Mouse (Mus musculus) embryonic fibroblast, embryonic 13.5 days (primary cell): ENCODE results near the gene Lyrm7. TPM values are rescaled to one million over a fixed set of nuclear protein-coding genes. Genes with fewer than 3 reads are reported as not detected.

Experiments used
- H3K27ac ChIP-seq: 2 replicates; pipeline ENCODE4 v1.5.1; 2012; ENCODE audit warnings: low read length, control low read depth, inconsistent platforms; ENCODE audit not compliant: insufficient read depth
- H3K4me1 ChIP-seq: 2 replicates; pipeline ENCODE4 v1.6.1; 2011; ENCODE audit warnings: low read length; ENCODE audit not compliant: control insufficient read depth, insufficient read depth
- H3K4me3 ChIP-seq: 2 replicates; pipeline ENCODE4 v1.5.1; 2011; ENCODE audit warnings: mild to moderate bottlenecking, control low read depth, low read length; ENCODE audit not compliant: insufficient read depth
- CTCF ChIP-seq: IDR thresholded peaks from 2 replicates; pipeline ENCODE4 v1.5.1; 2011; ENCODE audit warnings: mild to moderate bottlenecking, control low read depth, low read length, moderate library complexity, borderline replicate concordance; ENCODE audit not compliant: insufficient read depth
- POLR2A ChIP-seq: IDR thresholded peaks from 2 replicates; pipeline ENCODE4 v1.6.1; 2011; ENCODE audit warnings: low read depth, mild to moderate bottlenecking, control low read depth, low read length, moderate library complexity
- polyA plus RNA-seq: library from polyadenylated mRNA; stranded (reverse); fragments of >200 nt; gene quantifications from 2 replicates; pipeline ENCODE4 v1.2.4, GENCODE M21; 2011; ENCODE audit warnings: low read depth; ENCODE audit not compliant: missing spikeins, insufficient read length

The Lyrm7 gene
- polyA plus RNA-seq, 1 experiment, result 15.9 TPM

DNA sequence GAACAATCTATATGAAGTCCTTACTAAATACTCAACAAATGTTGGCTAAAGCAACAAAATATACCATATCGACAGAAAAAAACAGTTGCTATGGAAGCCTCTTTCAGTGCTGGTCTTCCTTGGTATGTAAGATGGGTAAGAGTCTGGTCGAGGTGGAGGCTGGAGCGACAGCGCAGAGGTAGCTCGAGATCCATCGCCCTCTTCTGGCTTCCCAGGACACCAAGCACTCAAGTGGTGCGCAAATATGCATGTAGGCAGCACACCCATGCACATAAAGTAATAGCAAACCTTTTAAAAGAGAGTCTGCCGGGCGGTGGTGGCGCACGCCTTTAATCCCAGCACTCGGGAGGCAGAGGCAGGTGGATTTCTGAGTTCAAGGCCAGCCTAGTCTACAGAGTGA lies 9.1 kb downstream of the Lyrm7 start:
- no peaks in the 10 kb centered on the region for H3K4me1 ChIP-seq
- no peak overlapping the region for H3K4me3 ChIP-seq
- no peak for TF ChIP-seq CTCF
- no peak for TF ChIP-seq POLR2A
- H3K27ac ChIP-seq, result no peak overlapping the region

DNA sequence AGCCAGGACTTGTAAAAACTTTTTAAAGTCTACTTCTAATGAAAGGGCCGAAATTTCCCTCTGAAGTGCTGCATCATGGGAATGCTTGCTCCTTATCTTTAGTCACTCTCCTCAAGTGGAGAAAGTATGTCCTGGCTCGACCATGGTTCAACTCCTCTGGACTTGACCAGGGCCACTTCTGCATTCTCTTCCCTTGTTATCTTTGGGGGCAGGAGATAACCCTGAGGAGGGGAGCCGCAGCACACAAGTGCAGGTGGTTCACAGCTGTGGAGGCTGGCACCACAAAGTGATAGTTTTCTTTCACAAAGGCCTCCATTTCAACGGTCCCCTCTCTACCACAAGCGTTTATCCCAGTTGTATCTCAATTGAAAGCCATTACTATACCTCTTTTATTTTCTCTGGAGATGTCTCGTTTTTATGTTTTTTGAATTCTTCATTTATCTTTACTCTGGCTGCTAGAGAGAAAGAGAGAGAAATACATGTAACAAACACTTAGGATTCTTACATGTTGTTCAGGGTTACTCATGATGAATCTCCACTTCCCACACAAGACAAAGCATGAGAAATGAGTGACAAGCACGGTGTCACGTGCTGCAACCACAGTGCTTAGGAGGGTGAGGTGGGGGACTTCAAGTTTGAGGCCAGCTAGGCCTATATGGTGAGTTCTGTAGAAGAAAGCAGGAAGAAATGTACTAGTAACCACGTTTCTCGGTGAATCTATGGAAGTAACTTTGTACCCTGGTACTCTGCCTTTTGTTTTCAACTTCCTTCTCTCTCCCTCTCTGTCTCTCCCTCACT lies 10.6 kb downstream of the Lyrm7 start:
- TF ChIP-seq POLR2A (no peak), CTCF (no peak)
- Histone ChIP-seq H3K27ac (no peak overlapping the region), H3K4me3 (no peak overlapping the region), H3K4me1 (no peaks in the 10 kb centered on the region)

DNA sequence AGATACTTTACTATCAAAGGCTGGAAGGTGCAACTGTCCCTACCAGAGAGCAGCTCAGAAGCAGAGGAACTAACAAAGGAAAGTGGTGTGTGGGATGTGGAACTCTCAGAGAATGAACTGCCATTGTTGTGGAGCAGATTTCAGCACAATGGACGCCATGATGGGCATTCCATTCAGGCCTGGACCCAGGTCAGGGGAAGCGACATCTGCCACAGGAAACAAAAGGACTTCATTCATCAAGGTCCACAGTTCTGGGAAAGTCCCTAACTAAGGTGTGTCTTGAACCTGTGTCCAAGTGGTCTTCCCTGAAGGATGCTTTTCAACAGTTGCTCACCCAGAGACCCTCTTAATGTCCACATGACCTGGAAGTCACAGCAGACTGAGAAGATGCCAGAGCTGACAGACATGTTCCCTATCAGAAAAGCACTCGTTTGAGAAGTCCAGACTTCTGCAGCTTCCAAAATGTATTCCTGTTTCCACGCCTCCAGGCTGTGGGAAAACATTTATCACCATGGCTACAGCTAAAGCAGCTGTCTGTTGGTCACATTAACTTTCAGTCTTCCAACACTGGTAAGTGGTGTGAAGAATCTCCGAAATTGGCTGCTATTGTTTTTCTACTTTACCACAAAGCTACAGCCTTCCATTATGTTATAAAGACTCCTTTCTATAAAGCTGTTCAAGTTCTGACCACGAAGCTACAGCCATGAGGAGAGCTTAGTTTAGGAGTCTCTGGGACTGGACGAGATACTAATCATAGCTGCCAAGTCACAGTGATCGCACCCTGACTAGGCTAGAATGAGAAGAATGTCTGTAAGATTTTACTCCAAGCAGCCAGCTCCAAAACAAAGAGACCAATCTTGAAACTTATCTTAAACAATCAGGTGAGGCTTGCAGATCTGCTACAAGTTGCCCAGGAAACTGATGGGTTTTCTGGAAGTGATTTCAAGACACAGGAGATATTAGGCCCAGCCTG lies 15.0 kb downstream of the Lyrm7 start:
- no peaks in the 10 kb centered on the region for H3K4me1 ChIP-seq
- TF ChIP-seq CTCF (no peak), POLR2A (no peak)
- no peak overlapping the region for H3K4me3 ChIP-seq
- H3K27ac ChIP-seq, result no peak overlapping the region

DNA sequence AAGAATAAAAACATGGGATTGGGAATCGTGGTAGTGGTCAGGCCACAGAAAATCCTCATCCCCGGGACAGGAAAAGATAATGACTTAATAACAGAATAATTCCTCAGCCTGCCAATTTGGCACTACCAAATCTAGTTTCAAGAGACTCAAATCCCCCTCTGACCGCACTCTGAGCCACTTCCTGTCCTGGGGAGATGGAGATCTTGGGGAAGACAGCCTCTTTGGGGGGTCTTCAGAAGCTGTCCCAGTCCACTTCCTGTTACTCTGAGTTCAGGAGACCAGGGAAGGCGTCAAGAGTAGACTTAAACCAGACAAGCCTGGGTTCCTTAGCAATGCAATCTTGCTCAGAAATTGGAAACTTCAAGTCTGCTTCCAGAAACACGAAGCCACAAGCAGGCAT lies 15.8 kb downstream of the Lyrm7 start:
- TF ChIP-seq CTCF, result no peak
- no peak for TF ChIP-seq POLR2A
- Histone ChIP-seq H3K4me3 (no peak overlapping the region), H3K4me1 (no peaks in the 10 kb centered on the region), H3K27ac (no peak overlapping the region)

DNA sequence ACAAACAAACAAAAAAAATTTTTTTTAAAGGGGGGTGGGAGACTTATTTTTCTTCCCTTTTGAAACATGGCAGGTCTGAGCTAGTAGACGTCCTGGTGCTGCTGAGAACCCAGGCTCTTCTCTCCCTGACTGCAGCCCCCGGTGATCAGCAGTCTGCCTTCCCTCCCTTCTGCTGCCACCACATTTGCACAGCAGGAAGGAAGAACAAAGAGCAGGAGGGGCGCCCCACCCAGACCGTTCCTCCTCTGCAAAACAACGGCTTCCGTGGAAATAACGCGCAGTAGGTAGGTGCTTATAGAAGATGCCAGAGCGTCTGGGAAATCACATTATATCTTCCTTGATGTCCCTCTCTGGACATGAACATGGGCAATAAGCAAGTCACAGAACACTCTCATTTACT lies 16.3 kb downstream of the Lyrm7 start:
- no peak overlapping the region for H3K4me3 ChIP-seq
- TF ChIP-seq POLR2A (no peak), CTCF (no peak)
- no peaks in the 10 kb centered on the region for H3K4me1 ChIP-seq
- H3K27ac ChIP-seq, result no peak overlapping the region

DNA sequence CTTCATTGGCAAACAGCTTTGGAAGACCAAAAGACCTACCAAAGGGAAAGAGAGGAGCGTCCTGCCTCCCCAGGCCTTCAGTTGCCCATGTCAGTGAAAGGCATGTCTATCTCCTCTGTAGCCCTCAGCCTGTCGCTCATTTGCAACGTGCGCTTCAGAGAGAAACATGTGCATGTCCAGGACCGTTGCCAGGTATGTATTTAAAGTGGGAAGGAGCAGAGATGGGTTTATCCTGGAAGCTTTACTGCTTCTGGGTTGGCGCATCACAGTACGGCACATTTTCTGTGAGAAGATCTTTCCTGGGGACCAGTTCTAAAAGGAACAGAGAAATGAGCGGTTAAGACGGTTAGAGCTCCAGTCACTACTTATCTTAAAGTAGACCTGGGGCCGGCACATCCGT lies 19.8 kb downstream of the Lyrm7 start:
- Histone ChIP-seq H3K4me1 (no peaks in the 10 kb centered on the region), H3K27ac (no peak overlapping the region), H3K4me3 (no peak overlapping the region)
- TF ChIP-seq CTCF, result no peak
- no peak for TF ChIP-seq POLR2A

DNA sequence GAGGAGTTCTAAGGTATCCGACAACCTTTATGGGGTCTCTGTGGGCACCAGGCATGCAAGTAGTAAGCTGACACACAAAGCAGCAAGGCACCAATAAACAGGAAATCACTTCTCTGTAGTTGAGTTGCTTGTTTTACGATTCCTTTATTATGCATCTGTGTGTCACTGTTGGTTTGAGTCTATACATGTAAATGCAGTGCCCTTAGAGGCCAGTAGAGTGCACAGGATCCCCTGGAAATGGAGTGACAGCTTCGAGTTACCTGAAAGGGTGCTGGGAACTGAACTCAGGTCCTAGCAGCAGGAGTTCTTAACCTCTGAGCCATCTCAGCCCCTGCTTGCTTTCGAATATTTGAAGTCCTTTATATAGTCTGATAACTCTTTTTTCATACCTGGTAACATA lies 21.0 kb downstream of the Lyrm7 start:
- Histone ChIP-seq H3K27ac (no peak overlapping the region), H3K4me3 (no peak overlapping the region), H3K4me1 (no peaks in the 10 kb centered on the region)
- TF ChIP-seq CTCF (no peak), POLR2A (no peak)

DNA sequence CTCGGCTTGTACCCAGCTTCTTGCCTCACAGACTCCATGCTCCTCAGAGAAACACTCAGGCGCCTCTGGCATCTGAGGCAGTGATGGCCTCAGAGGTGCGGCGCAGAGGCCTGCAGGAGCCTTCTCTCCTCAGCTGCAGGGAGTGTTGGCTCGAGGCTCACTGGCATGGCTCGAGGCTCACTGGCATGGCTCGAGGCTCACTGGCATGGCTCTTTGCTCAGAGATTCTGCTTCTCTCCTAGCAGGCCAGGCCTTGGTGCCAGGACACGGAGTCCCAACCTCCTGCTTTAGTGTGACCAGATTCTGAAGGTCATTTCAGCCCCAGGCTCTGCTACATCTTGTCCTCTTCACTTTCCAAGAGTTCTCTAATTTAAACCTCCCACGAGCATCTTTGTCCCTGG lies 24.6 kb downstream of the Lyrm7 start:
- TF ChIP-seq POLR2A (no peak), CTCF (no peak)
- H3K4me1 ChIP-seq, result no peaks in the 10 kb centered on the region
- H3K27ac ChIP-seq, result no peak overlapping the region
- no peak overlapping the region for H3K4me3 ChIP-seq

DNA sequence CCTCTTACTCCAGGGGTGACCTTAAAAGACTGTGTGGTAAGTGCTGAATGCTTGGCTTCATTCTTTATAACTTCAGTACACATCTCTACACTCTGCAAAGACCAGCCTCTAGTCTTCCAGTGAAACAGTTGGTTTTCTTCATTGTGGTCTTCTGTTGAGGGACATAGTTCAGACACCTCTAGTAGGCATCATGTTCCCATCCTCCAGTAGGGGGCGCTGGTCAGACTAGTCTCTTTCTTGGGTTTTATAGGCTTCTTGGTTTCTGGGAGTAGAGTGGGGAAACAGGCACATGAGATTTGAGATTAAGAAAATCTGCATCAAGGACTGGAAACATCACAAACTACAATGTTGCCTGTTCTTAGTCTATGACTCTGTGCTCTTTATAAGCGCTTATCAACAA lies 26.1 kb downstream of the Lyrm7 start:
- no peak overlapping the region for H3K27ac ChIP-seq
- no peak for TF ChIP-seq POLR2A
- TF ChIP-seq CTCF, result no peak
- no peaks in the 10 kb centered on the region for H3K4me1 ChIP-seq
- H3K4me3 ChIP-seq, result no peak overlapping the region

DNA sequence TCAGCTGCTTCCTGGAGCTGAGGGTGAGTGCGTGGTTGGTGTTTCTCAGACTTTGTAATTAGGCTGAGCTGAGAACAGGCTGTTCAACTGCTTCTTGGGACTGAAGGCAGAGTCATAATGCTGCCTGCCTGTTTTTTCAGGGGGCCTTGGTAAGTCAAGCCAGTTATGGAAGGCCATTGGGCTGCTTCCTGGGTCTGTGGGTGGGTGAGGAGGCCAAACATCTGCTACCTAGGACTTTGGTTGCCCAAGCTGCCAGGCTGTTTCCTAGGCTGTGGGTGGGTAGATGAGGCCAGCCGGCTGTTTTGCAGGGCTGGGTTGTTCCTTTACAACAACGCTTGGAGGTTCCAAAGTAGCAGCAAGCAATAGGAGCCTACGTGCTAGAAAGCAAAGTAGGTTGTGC lies 26.9 kb downstream of the Lyrm7 start:
- H3K4me1 ChIP-seq, result no peaks in the 10 kb centered on the region
- no peak overlapping the region for H3K27ac ChIP-seq
- H3K4me3 ChIP-seq, result no peak overlapping the region
- no peak for TF ChIP-seq CTCF
- TF ChIP-seq POLR2A, result no peak
